Mouse (Mus musculus): Measurements from ENCODE around the gene Thoc5. TPM values are rescaled to one million over a fixed set of nuclear protein-coding genes. Genes with fewer than 3 reads are reported as not detected.

Thoc5 gene
- polyA plus RNA-seq, 1 experiment from 2014 or later = 39.7 TPM

DNA sequence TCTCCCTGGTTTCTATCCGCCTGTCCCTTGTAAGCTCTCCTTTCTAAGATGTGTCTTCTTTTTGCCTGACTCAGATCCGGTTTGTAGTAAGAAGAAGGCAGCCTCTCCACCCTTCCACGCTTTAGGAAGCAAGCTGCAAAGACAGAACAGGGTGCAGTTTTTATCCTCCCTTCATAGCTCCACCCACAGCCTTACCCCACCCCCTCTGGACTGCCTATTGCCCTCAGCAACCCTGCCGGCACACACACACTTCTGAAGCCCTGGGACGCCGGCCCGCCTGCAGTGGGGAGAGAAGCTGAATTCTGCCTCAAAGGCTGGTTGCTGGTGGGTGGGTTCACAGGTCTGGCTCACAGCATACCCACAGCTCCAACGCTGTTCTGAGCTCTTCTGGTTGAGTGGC, 58.8 kb downstream of the Thoc5 start:
- no peak overlapping the region for H3K27ac ChIP-seq
- H3K9ac ChIP-seq = no peak overlapping the region
- no peak overlapping the region for H3K4me3 ChIP-seq
- H3K27me3 ChIP-seq = peaks cover 72% of the 10 kb centered on the region
- H3K9me3 ChIP-seq = no peaks in the 10 kb centered on the region
- ATAC-seq (ENCODE audit: insufficient number of reproducible peaks, insufficient read depth, low FRiP score, low TSS enrichment, low read depth) = no peak
- 1% methylated on average over 8 of the region's 8 CpGs for WGBS
- no peaks in the 10 kb centered on the region for H3K36me3 ChIP-seq
- no peak overlapping the region for H3K4me2 ChIP-seq
- H3K4me1 ChIP-seq = peaks cover 8% of the 10 kb centered on the region; the same call in 1 of the 2 replicates

- ATAC-seq (ENCODE audit: insufficient number of reproducible peaks, insufficient read depth, low FRiP score, low TSS enrichment, low read depth) = no peak
- WGBS = 47% methylated on average over 6 of the region's 6 CpGs
- H3K36me3 ChIP-seq = no peaks in the 10 kb centered on the region
- H3K9ac ChIP-seq = no peak overlapping the region
- no peak overlapping the region for H3K4me3 ChIP-seq
- H3K4me1 ChIP-seq = no peaks in the 10 kb centered on the region
- no peaks in the 10 kb centered on the region for H3K27me3 ChIP-seq
- no peak overlapping the region for H3K27ac ChIP-seq
- no peak overlapping the region for H3K4me2 ChIP-seq
- H3K9me3 ChIP-seq = no peaks in the 10 kb centered on the region
These were observed 68.1 kb downstream of the Thoc5 start for GRCm38 (mm10) chr11:4963099-4963808.

GRCm38 (mm10) chr11:4966325-4966724, 71.2 kb downstream of the Thoc5 start:
- no peaks in the 10 kb centered on the region for H3K36me3 ChIP-seq
- no peak overlapping the region for H3K27ac ChIP-seq
- H3K4me1 ChIP-seq = no peaks in the 10 kb centered on the region
- H3K27me3 ChIP-seq = no peaks in the 10 kb centered on the region
- 69% methylated on average over 2 of the region's 2 CpGs for WGBS
- no peak overlapping the region for H3K4me3 ChIP-seq
- no peak overlapping the region for H3K9ac ChIP-seq
- no peaks in the 10 kb centered on the region for H3K9me3 ChIP-seq
- no peak for ATAC-seq (ENCODE audit: insufficient number of reproducible peaks, insufficient read depth, low FRiP score, low TSS enrichment, low read depth)
- no peak overlapping the region for H3K4me2 ChIP-seq

DNA sequence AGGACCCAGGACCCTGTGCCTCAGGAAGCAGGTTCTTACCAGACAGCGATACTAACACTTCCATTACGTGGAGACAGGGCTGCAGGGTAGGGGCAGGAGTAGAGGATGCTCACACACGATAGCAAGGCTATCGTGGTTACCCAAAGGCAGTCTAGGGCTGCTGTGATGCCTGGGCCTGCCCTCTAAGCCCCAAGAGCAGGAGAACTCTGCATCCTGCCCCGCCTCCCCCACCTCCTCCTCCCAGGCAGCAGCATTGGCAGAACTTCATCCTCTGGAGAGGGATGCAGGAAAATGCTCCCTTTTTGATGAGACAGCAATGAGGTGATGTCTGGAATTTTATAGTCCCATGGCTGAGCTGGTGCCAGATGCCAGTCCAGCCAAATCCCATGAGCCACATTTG, 71.8 kb downstream of the Thoc5 start:
- Histone ChIP-seq H3K27me3 (no peaks in the 10 kb centered on the region), H3K9me3 (no peaks in the 10 kb centered on the region), H3K4me2 (no peak overlapping the region), H3K27ac (no peak overlapping the region), H3K4me1 (no peaks in the 10 kb centered on the region), H3K9ac (no peak overlapping the region), H3K36me3 (no peaks in the 10 kb centered on the region), H3K4me3 (no peak overlapping the region)
- WGBS = 57% methylated on average over 5 of the region's 5 CpGs
- no peak for ATAC-seq (ENCODE audit: insufficient number of reproducible peaks, insufficient read depth, low FRiP score, low TSS enrichment, low read depth)

DNA sequence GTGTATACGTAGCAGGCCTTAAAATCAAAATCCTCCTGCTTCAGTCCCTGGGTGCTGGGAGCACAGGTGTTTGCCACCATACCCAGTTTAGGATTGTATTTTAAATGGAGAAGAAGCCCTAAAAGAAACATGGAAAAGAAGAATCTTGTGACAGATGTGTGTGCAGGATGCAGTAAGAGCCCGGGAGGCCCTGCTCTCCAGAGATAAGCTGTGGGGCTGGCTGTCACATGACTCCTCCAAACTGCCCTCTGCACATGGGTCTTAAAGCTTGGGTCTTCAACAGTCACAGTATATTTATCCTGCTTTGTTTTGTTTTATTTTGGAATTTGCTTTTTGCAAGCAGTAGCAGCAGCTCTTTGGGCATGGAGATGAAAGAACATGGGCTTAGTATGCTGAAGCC, 72.4 kb downstream of the Thoc5 start:
- H3K9ac ChIP-seq = no peak overlapping the region
- H3K27ac ChIP-seq = no peak overlapping the region
- no peaks in the 10 kb centered on the region for H3K9me3 ChIP-seq
- WGBS = 57% methylated on average over 2 of the region's 2 CpGs
- H3K4me1 ChIP-seq = no peaks in the 10 kb centered on the region
- H3K4me3 ChIP-seq = no peak overlapping the region
- no peaks in the 10 kb centered on the region for H3K27me3 ChIP-seq
- H3K36me3 ChIP-seq = no peaks in the 10 kb centered on the region
- no peak overlapping the region for H3K4me2 ChIP-seq
- no peak for ATAC-seq (ENCODE audit: insufficient number of reproducible peaks, insufficient read depth, low FRiP score, low TSS enrichment, low read depth)

GRCm38 (mm10) chr11:4968376-4968775, 73.3 kb downstream of the Thoc5 start:
- 58% methylated on average over 10 of the region's 10 CpGs for WGBS
- ATAC-seq (ENCODE audit: insufficient number of reproducible peaks, insufficient read depth, low FRiP score, low TSS enrichment, low read depth) = no peak
- no peaks in the 10 kb centered on the region for H3K4me1 ChIP-seq
- H3K27me3 ChIP-seq = no peaks in the 10 kb centered on the region
- no peak overlapping the region for H3K4me2 ChIP-seq
- no peak overlapping the region for H3K9ac ChIP-seq
- H3K9me3 ChIP-seq = no peaks in the 10 kb centered on the region
- H3K4me3 ChIP-seq = no peak overlapping the region
- H3K27ac ChIP-seq = no peak overlapping the region
- no peaks in the 10 kb centered on the region for H3K36me3 ChIP-seq

GRCm38 (mm10) chr11:4972967-4973870, 78.1 kb downstream of the Thoc5 start:
- WGBS = 61% methylated on average over 13 of the region's 13 CpGs
- no peak for ATAC-seq (ENCODE audit: insufficient number of reproducible peaks, insufficient read depth, low FRiP score, low TSS enrichment, low read depth)

GRCm38 (mm10) chr11:4973871-4974256, 78.7 kb downstream of the Thoc5 start:
- no peaks in the 10 kb centered on the region for H3K36me3 ChIP-seq
- no peak overlapping the region for H3K9ac ChIP-seq
- no peak overlapping the region for H3K4me2 ChIP-seq
- no peak overlapping the region for H3K4me3 ChIP-seq
- 89% methylated on average over 2 of the region's 2 CpGs for WGBS
- H3K27me3 ChIP-seq = peaks cover 2% of the 10 kb centered on the region; the same call in 1 of the 2 replicates
- H3K9me3 ChIP-seq = no peaks in the 10 kb centered on the region
- H3K27ac ChIP-seq = no peak overlapping the region
- no peak for ATAC-seq (ENCODE audit: insufficient number of reproducible peaks, insufficient read depth, low FRiP score, low TSS enrichment, low read depth)
- no peaks in the 10 kb centered on the region for H3K4me1 ChIP-seq

More at GRCm38 (mm10) chr11:4972967-4973870, 78.1 kb downstream of the Thoc5 start:
- H3K27me3 ChIP-seq = peaks cover 2% of the 10 kb centered on the region; the same call in 1 of the 2 replicates
- no peaks in the 10 kb centered on the region for H3K4me1 ChIP-seq
- no peaks in the 10 kb centered on the region for H3K9me3 ChIP-seq
- no peak overlapping the region for H3K27ac ChIP-seq
- H3K36me3 ChIP-seq = no peaks in the 10 kb centered on the region
- no peak overlapping the region for H3K4me3 ChIP-seq
- H3K9ac ChIP-seq = no peak overlapping the region
- H3K4me2 ChIP-seq = no peak overlapping the region

GRCm38 (mm10) chr11:4974376-4975122, 79.4 kb downstream of the Thoc5 start:
- no peak for ATAC-seq (ENCODE audit: insufficient number of reproducible peaks, insufficient read depth, low FRiP score, low TSS enrichment, low read depth)
- H3K4me1 ChIP-seq = no peaks in the 10 kb centered on the region
- no peaks in the 10 kb centered on the region for H3K9me3 ChIP-seq
- peaks cover 2% of the 10 kb centered on the region; the same call in 1 of the 2 replicates for H3K27me3 ChIP-seq
- no peak overlapping the region for H3K4me3 ChIP-seq
- no peak overlapping the region for H3K27ac ChIP-seq
- no peak overlapping the region for H3K4me2 ChIP-seq
- no peaks in the 10 kb centered on the region for H3K36me3 ChIP-seq
- 76% methylated on average over 11 of the region's 11 CpGs for WGBS
- no peak overlapping the region for H3K9ac ChIP-seq

GRCm38 (mm10) chr11:4975623-4976022, 80.5 kb downstream of the Thoc5 start:
- WGBS = 6% methylated on average over 14 of the region's 14 CpGs
- ATAC-seq (ENCODE audit: insufficient number of reproducible peaks, insufficient read depth, low FRiP score, low TSS enrichment, low read depth) = no peak
- Histone ChIP-seq H3K9ac (no peak overlapping the region), H3K4me3 (no peak overlapping the region), H3K4me2 (peak overlapping the region; percentile 28; the same call in 1 of the 2 replicates), H3K27me3 (peaks cover 3% of the 10 kb centered on the region; the same call in 1 of the 2 replicates), H3K9me3 (no peaks in the 10 kb centered on the region), H3K36me3 (no peaks in the 10 kb centered on the region), H3K27ac (no peak overlapping the region), H3K4me1 (no peaks in the 10 kb centered on the region)
